8 mouse cellular contexts compared by ENCODE assay signal in genomic region chrX:64276290-64277125, GRCm38 (mm10). TPM values are rescaled to one million over a fixed set of nuclear protein-coding genes. Genes with fewer than 3 reads are reported as not detected.
DNase-seq lines count a peak whose midpoint lies in the region; ATAC-seq and TF ChIP-seq lines count a peak whose summit lies in the region.

Gene Slitrk4, minus strand, starts transcription at chrX:64276996.

- peak within 1 kb of the TSS; percentile 60 for H3K4me2 ChIP-seq in forebrain, embryonic 16.5 days (ENCODE audit: low read length)
- peak within 1 kb of the TSS; percentile 66 for H3K4me2 ChIP-seq in intestine, postnatal 0 days (replicated peaks; ENCODE audit: low read depth)
- H3K4me2 ChIP-seq in liver, postnatal 0 days (ENCODE audit: low read depth, low read length) = peak within 1 kb of the TSS; percentile 22; the same call in 1 of the 2 replicates
- peak within 1 kb of the TSS; percentile 55 for H3K4me2 ChIP-seq in stomach, postnatal 0 days (replicated peaks; ENCODE audit: low read depth)

- H3K36me3 ChIP-seq in testis, adult 2 months (ENCODE audit: control insufficient read depth, insufficient read depth, low read length) = no peaks in the 10 kb centered on the region
- no peaks in the 10 kb centered on the region for H3K36me3 ChIP-seq in forebrain, embryonic 16.5 days (ENCODE audit: control insufficient read depth, insufficient read depth)
- no peaks in the 10 kb centered on the region for H3K36me3 ChIP-seq in intestine, postnatal 0 days (ENCODE audit: control insufficient read depth, insufficient read depth)
- H3K36me3 ChIP-seq in liver, postnatal 0 days (replicated peaks; ENCODE audit: insufficient read depth, low read length) = no peaks in the 10 kb centered on the region
- no peaks in the 10 kb centered on the region for H3K36me3 ChIP-seq in stomach, postnatal 0 days (ENCODE audit: control insufficient read depth, insufficient read depth, low read length)

- TF ChIP-seq EP300 in liver, postnatal 0 days (IDR thresholded peaks at IDR 0.05; ENCODE audit: low read depth) = no peak
- TF ChIP-seq EP300 in stomach, postnatal 0 days (optimal IDR thresholded peaks at IDR 0.05) = no peak

- H3K9ac ChIP-seq in forebrain, embryonic 16.5 days (replicated peaks; ENCODE audit: low read depth, low read length) = peak within 1 kb of the TSS; percentile 65
- no peak within 1 kb of the TSS for H3K9ac ChIP-seq in intestine, postnatal 0 days (ENCODE audit: low read depth, low read length)
- no peak within 1 kb of the TSS for H3K9ac ChIP-seq in liver, postnatal 0 days (replicated peaks)
- H3K9ac ChIP-seq in stomach, postnatal 0 days (ENCODE audit: low read length) = no peak within 1 kb of the TSS

- no peaks in the 10 kb centered on the region for H3K4me1 ChIP-seq in testis, adult 2 months (ENCODE audit: control insufficient read depth, insufficient read depth, low read length)
- no peaks in the 10 kb centered on the region for H3K4me1 ChIP-seq in forebrain, embryonic 16.5 days (replicated peaks; ENCODE audit: control insufficient read depth, insufficient read depth, low read length)
- no peaks in the 10 kb centered on the region for H3K4me1 ChIP-seq in intestine, postnatal 0 days (replicated peaks; ENCODE audit: control insufficient read depth, insufficient read depth, low read length)
- H3K4me1 ChIP-seq in liver, postnatal 0 days (ENCODE audit: insufficient read depth) = no peaks in the 10 kb centered on the region
- H3K4me1 ChIP-seq in stomach, postnatal 0 days (replicated peaks; ENCODE audit: control insufficient read depth, insufficient read depth) = no peaks in the 10 kb centered on the region

- no peaks in the 10 kb centered on the region for H3K27me3 ChIP-seq in testis, adult 2 months (ENCODE audit: control insufficient read depth, insufficient read depth, low read length)
- H3K27me3 ChIP-seq in forebrain, embryonic 16.5 days (replicated peaks; ENCODE audit: control insufficient read depth, insufficient read depth, low read length) = no peaks in the 10 kb centered on the region
- 0 out of 2 replicates have a peak, but pooled peaks cover 2% of the 10 kb centered on the region for H3K27me3 ChIP-seq in intestine, postnatal 0 days (replicated peaks; ENCODE audit: control insufficient read depth, insufficient read depth, low read length)
- H3K27me3 ChIP-seq in liver, postnatal 0 days (ENCODE audit: insufficient read depth, low read length) = no peaks in the 10 kb centered on the region
- no peaks in the 10 kb centered on the region for H3K27me3 ChIP-seq in stomach, postnatal 0 days (ENCODE audit: control insufficient read depth, insufficient read depth, low read length)

- H3K4me3 ChIP-seq in testis, adult 2 months (ENCODE audit: control insufficient read depth, low read depth, low read length) = peak within 1 kb of the TSS; percentile 50
- H3K4me3 ChIP-seq in forebrain, embryonic 16.5 days (replicated peaks; ENCODE audit: low read length) = peak within 1 kb of the TSS; percentile 60
- H3K4me3 ChIP-seq in intestine, postnatal 0 days (ENCODE audit: low read depth, low read length) = peak within 1 kb of the TSS; percentile 37
- H3K4me3 ChIP-seq in liver, postnatal 0 days (ENCODE audit: low read depth, low read length) = no peak within 1 kb of the TSS
- H3K4me3 ChIP-seq in stomach, postnatal 0 days (ENCODE audit: low read depth, low read length) = peak within 1 kb of the TSS; percentile 32

- DNase-seq in testis, postnatal 14 days (ENCODE audit: low spot score) = no peak
- DNase-seq in liver, postnatal 0 days = peak; percentile 8
- peak; percentile 14 for DNase-seq in stomach, postnatal 0 days (ENCODE audit: low spot score)
- DNase-seq in gastrocnemius, adult 18-20 months (ENCODE audit: low spot score) = no peak
- no peak for DNase-seq in lung, postnatal 4 days

- TF ChIP-seq POLR2A in testis, adult 2 months (IDR thresholded peaks at IDR 0.05; ENCODE audit: control insufficient read depth, low read depth, low read length) = no peak

- H3K27ac ChIP-seq in testis, adult 2 months (ENCODE audit: control insufficient read depth, insufficient read depth, low read depth, low read length) = no peak within 1 kb of the TSS
- peak within 1 kb of the TSS; percentile 47 for H3K27ac ChIP-seq in forebrain, embryonic 16.5 days (ENCODE audit: low read length)
- no peak within 1 kb of the TSS for H3K27ac ChIP-seq in intestine, postnatal 0 days (ENCODE audit: low read depth, low read length)
- no peak within 1 kb of the TSS for H3K27ac ChIP-seq in liver, postnatal 0 days (ENCODE audit: low read depth)
- H3K27ac ChIP-seq in stomach, postnatal 0 days (replicated peaks) = no peak within 1 kb of the TSS

- 14% methylated on average over 54 of the region's 54 CpGs for WGBS in forebrain, embryonic 16.5 days
- 9% methylated on average over 47 of the region's 54 CpGs for WGBS in intestine, postnatal 0 days
- 10% methylated on average over 49 of the region's 54 CpGs for WGBS in liver, postnatal 0 days (ENCODE audit: insufficient replicate concordance)
- WGBS in stomach, postnatal 0 days = 8% methylated on average over 48 of the region's 54 CpGs

- no peak for TF ChIP-seq CTCF in testis, adult 2 months (IDR thresholded peaks at IDR 0.05; ENCODE audit: control insufficient read depth, insufficient read depth, insufficient replicate concordance, low read depth, low read length)
- TF ChIP-seq CTCF in intestine, postnatal 0 days (IDR thresholded peaks at IDR 0.05; ENCODE audit: low read depth) = no peak
- TF ChIP-seq CTCF in liver, postnatal 0 days (IDR thresholded peaks at IDR 0.05; ENCODE audit: low read depth) = no peak
- no peak for TF ChIP-seq CTCF in stomach, postnatal 0 days (IDR thresholded peaks at IDR 0.05; ENCODE audit: low read depth)

- no peaks in the 10 kb centered on the region for H3K9me3 ChIP-seq in forebrain, embryonic 16.5 days (ENCODE audit: control insufficient read depth, low read length)
- no peaks in the 10 kb centered on the region for H3K9me3 ChIP-seq in intestine, postnatal 0 days (ENCODE audit: control insufficient read depth)
- H3K9me3 ChIP-seq in liver, postnatal 0 days (ENCODE audit: low read length) = no peaks in the 10 kb centered on the region
- H3K9me3 ChIP-seq in stomach, postnatal 0 days (ENCODE audit: control insufficient read depth, low read length) = no peaks in the 10 kb centered on the region

- peak; percentile 74 for ATAC-seq in forebrain, embryonic 16.5 days
- no peak for ATAC-seq in intestine, postnatal 0 days
- no peak for ATAC-seq in liver, postnatal 0 days
- no peak for ATAC-seq in stomach, postnatal 0 days (ENCODE audit: low FRiP score, low TSS enrichment)

RNA-seq across cellular contexts. Expression of gene Slitrk4, which starts in this region (rescaled TPM):
- polyA plus RNA-seq in testis, adult 2 months (2012; rRNA removed) = not detected in 2 replicates
- 12.9 and 13.7 TPM in 2 replicates for polyA plus RNA-seq in forebrain, embryonic 16.5 days (2015; fragmentation: Nextera tagmentation; extraction: Ambion mirVana)
- 0.82 and 0.98 TPM in 2 replicates for polyA plus RNA-seq in intestine, postnatal 0 days (2015; fragmentation: Nextera tagmentation; extraction: Ambion mirVana)
- 0.02 and 0.05 TPM in 2 replicates for polyA plus RNA-seq in liver, postnatal 0 days (2015; fragmentation: Nextera tagmentation; extraction: Ambion mirVana)
- 0.34 and 0.64 TPM in 2 replicates for polyA plus RNA-seq in stomach, postnatal 0 days (2015; fragmentation: Nextera tagmentation; extraction: Ambion mirVana)
- under 1 TPM; 0.14 to 0.28 TPM for total RNA-seq in gastrocnemius, adult 18-20 months (2021)

Comparison
In these comparisons a context has a peak if more than half of its experiments do, and no peak if none do; other contexts are left out.
1. Peak in DNase-seq and H3K4me2 ChIP-seq in liver, postnatal 0 days; RNA of the gene not detected or under 1 TPM.
2. Peak in DNase-seq, H3K4me3 ChIP-seq and H3K4me2 ChIP-seq in stomach, postnatal 0 days; RNA of the gene not detected or under 1 TPM.